Mouse (Mus musculus): ENCODE results near the gene Cenpx. TPM values are rescaled to one million over a fixed set of nuclear protein-coding genes. Genes with fewer than 3 reads are reported as not detected.
"Not testable (repeated sequence)": the region's sequence is repeated elsewhere in the genome, so short reads cannot be mapped to it uniquely, and the experiment has no call there.

Cenpx gene
- 101 and 107 TPM in 2 replicates for polyA plus RNA-seq (2012; rRNA removed)
- 159 and 161 TPM in 2 replicates for polyA plus RNA-seq (2014; fragmentation: Nextera tagmentation; extraction: Ambion mirVana)

- Histone ChIP-seq H3K36me3 (ENCODE audit: control insufficient read depth, insufficient read depth, low read length) (peaks cover 44% of the 10 kb centered on the region), H3K27ac (replicated peaks; ENCODE audit: low read depth, low read length) (no peak within 1 kb of the TSS; the same call in 1 of the 2 replicates), H3K27me3 (ENCODE audit: control insufficient read depth, insufficient read depth, low read length) (no peaks in the 10 kb centered on the region), H3K4me1 (ENCODE audit: control insufficient read depth, insufficient read depth, low read length) (peaks cover 11% of the 10 kb centered on the region; the same call in 1 of the 2 replicates), H3K9me3 (ENCODE audit: control insufficient read depth, low read length) (no peaks in the 10 kb centered on the region), H3K9ac (ENCODE audit: low read depth, low read length, severe bottlenecking) (peak within 1 kb of the TSS; percentile 55), H3K4me2 (replicated peaks; ENCODE audit: low read depth, low read length, severe bottlenecking) (peak within 1 kb of the TSS; percentile 98), H3K4me3 (replicated peaks; ENCODE audit: low read length) (peak within 1 kb of the TSS; percentile 66)
- WGBS = 4% methylated on average over 52 of the region's 53 CpGs
- DNase-seq (ENCODE audit: low spot score) (peak; percentile 100), ATAC-seq (ENCODE audit: low FRiP score, low read depth) (peak; percentile 96)
- TF ChIP-seq POLR2A (IDR thresholded peaks at IDR 0.05; ENCODE audit: borderline replicate concordance, extremely low read depth, insufficient read depth, insufficient read length) = no peak
Measured at GRCm38 (mm10) chr11:120713580-120714518, at the start of gene Cenpx, which contains the start of gene Lrrc45. TSS of gene Cenpx (minus strand) at chr11:120713738. TSS of gene Lrrc45 (plus strand) at chr11:120713925.

- H3K4me1 ChIP-seq (ENCODE audit: control insufficient read depth, insufficient read depth, low read length); H3K9me3 ChIP-seq (ENCODE audit: control insufficient read depth, low read length); H3K4me3 ChIP-seq (replicated peaks; ENCODE audit: low read length); DNase-seq (ENCODE audit: low spot score); H3K9ac ChIP-seq (ENCODE audit: low read depth, low read length, severe bottlenecking); H3K36me3 ChIP-seq (ENCODE audit: control insufficient read depth, insufficient read depth, low read length); H3K4me2 ChIP-seq (replicated peaks; ENCODE audit: low read depth, low read length, severe bottlenecking); H3K27ac ChIP-seq (replicated peaks; ENCODE audit: low read depth, low read length); ATAC-seq (ENCODE audit: low FRiP score, low read depth); H3K27me3 ChIP-seq (ENCODE audit: control insufficient read depth, insufficient read depth, low read length): not testable (repeated sequence)
- 13% methylated on average over 14 of the region's 14 CpGs for WGBS
Measured at GRCm38 (mm10) chr11:120762672-120763041, 49.1 kb upstream of the Cenpx start, which contains the start of gene Hmga1b. TSS of gene Hmga1b (plus strand) at chr11:120762794.

- no peak overlapping the region for H3K9ac ChIP-seq (ENCODE audit: low read depth, low read length, severe bottlenecking)
- no peak for TF ChIP-seq POLR2A (IDR thresholded peaks at IDR 0.05; ENCODE audit: borderline replicate concordance, extremely low read depth, insufficient read depth, insufficient read length)
- H3K9me3 ChIP-seq (ENCODE audit: control insufficient read depth, low read length) = peaks cover 8% of the 10 kb centered on the region
- no peak overlapping the region for H3K27ac ChIP-seq (replicated peaks; ENCODE audit: low read depth, low read length)
- no peaks in the 10 kb centered on the region for H3K36me3 ChIP-seq (ENCODE audit: control insufficient read depth, insufficient read depth, low read length)
- ATAC-seq (ENCODE audit: low FRiP score, low read depth) = no peak
- 64% methylated on average over 14 of the region's 14 CpGs for WGBS
- no peak overlapping the region for H3K4me3 ChIP-seq (replicated peaks; ENCODE audit: low read length)
- no peak for DNase-seq (ENCODE audit: low spot score)
- no peaks in the 10 kb centered on the region for H3K4me1 ChIP-seq (ENCODE audit: control insufficient read depth, insufficient read depth, low read length)
- H3K4me2 ChIP-seq (replicated peaks; ENCODE audit: low read depth, low read length, severe bottlenecking) = no peak overlapping the region
- H3K27me3 ChIP-seq (ENCODE audit: control insufficient read depth, insufficient read depth, low read length) = no peaks in the 10 kb centered on the region
Measured at GRCm38 (mm10) chr11:120761811-120762671, 48.5 kb upstream of the Cenpx start.

- no peak for TF ChIP-seq POLR2A (IDR thresholded peaks at IDR 0.05; ENCODE audit: borderline replicate concordance, extremely low read depth, insufficient read depth, insufficient read length)
- H3K36me3 ChIP-seq (ENCODE audit: control insufficient read depth, insufficient read depth, low read length) = no peaks in the 10 kb centered on the region
- H3K4me3 ChIP-seq (replicated peaks; ENCODE audit: low read length) = no peak overlapping the region
- H3K27ac ChIP-seq (replicated peaks; ENCODE audit: low read depth, low read length) = no peak overlapping the region
- no peak for DNase-seq (ENCODE audit: low spot score)
- peaks cover 8% of the 10 kb centered on the region for H3K9me3 ChIP-seq (ENCODE audit: control insufficient read depth, low read length)
- WGBS = 82% methylated on average over 9 of the region's 9 CpGs
- no peak for ATAC-seq (ENCODE audit: low FRiP score, low read depth)
- no peak overlapping the region for H3K9ac ChIP-seq (ENCODE audit: low read depth, low read length, severe bottlenecking)
- no peak overlapping the region for H3K4me2 ChIP-seq (replicated peaks; ENCODE audit: low read depth, low read length, severe bottlenecking)
- H3K27me3 ChIP-seq (ENCODE audit: control insufficient read depth, insufficient read depth, low read length) = no peaks in the 10 kb centered on the region
- no peaks in the 10 kb centered on the region for H3K4me1 ChIP-seq (ENCODE audit: control insufficient read depth, insufficient read depth, low read length)
Measured at GRCm38 (mm10) chr11:120760236-120760635, 46.7 kb upstream of the Cenpx start.

- Histone ChIP-seq H3K4me1 (ENCODE audit: control insufficient read depth, insufficient read depth, low read length) (no peaks in the 10 kb centered on the region), H3K36me3 (ENCODE audit: control insufficient read depth, insufficient read depth, low read length) (no peaks in the 10 kb centered on the region), H3K27ac (replicated peaks; ENCODE audit: low read depth, low read length) (no peak overlapping the region), H3K4me3 (replicated peaks; ENCODE audit: low read length) (no peak overlapping the region), H3K4me2 (replicated peaks; ENCODE audit: low read depth, low read length, severe bottlenecking) (no peak overlapping the region), H3K9ac (ENCODE audit: low read depth, low read length, severe bottlenecking) (0 out of 2 replicates have a peak overlapping the region, but pooled peaks have one; percentile 4), H3K27me3 (ENCODE audit: control insufficient read depth, insufficient read depth, low read length) (no peaks in the 10 kb centered on the region), H3K9me3 (ENCODE audit: control insufficient read depth, low read length) (no peaks in the 10 kb centered on the region)
- DNase-seq (ENCODE audit: low spot score) = no peak
- 74% methylated on average over 4 of the region's 4 CpGs for WGBS
- no peak for TF ChIP-seq POLR2A (IDR thresholded peaks at IDR 0.05; ENCODE audit: borderline replicate concordance, extremely low read depth, insufficient read depth, insufficient read length)
- no peak for ATAC-seq (ENCODE audit: low FRiP score, low read depth)
Measured at GRCm38 (mm10) chr11:120751606-120752005, 38.1 kb upstream of the Cenpx start.
